Mouse (Mus musculus): ENCODE measurements around the gene H2afx. TPM values are rescaled to one million over a fixed set of nuclear protein-coding genes. Genes with fewer than 3 reads are reported as not detected.
"Not testable (repeated sequence)": the region's sequence is repeated elsewhere in the genome, so short reads cannot be mapped to it uniquely, and the experiment has no call there.

H2afx gene
- polyA plus RNA-seq, 1 experiment from 2014 or later: 419 TPM

GRCm38 (mm10) chr9:44318826-44319095 lies 15.7 kb upstream of the H2afx start:
- Histone ChIP-seq H3K9me3 (ENCODE audit: low read depth, low read length) (no peaks in the 10 kb centered on the region), H3K27me3 (ENCODE audit: insufficient read depth, low read length) (no peaks in the 10 kb centered on the region), H3K9ac (peak overlapping the region; percentile 73), H3K27ac (ENCODE audit: low read depth) (no peak overlapping the region), H3K36me3 (ENCODE audit: insufficient read depth) (peaks cover 26% of the 10 kb centered on the region), H3K4me3 (ENCODE audit: low read depth, low read length) (peak overlapping the region; percentile 84), H3K4me1 (ENCODE audit: insufficient read depth) (peaks cover 14% of the 10 kb centered on the region), H3K4me2 (peak overlapping the region; percentile 91)
- WGBS: 38% methylated on average over 3 of the region's 3 CpGs
- DNase-seq: no peak
- no peak for ATAC-seq (ENCODE audit: insufficient read depth)
- no peak for TF ChIP-seq CTCF (IDR thresholded peaks at IDR 0.05; ENCODE audit: low read depth)

GRCm38 (mm10) chr9:44319105-44319886 lies 15.2 kb upstream of the H2afx start:
- Histone ChIP-seq H3K4me3 (ENCODE audit: low read depth, low read length) (peak overlapping the region; percentile 84), H3K4me2 (peak overlapping the region; percentile 91), H3K4me1 (ENCODE audit: insufficient read depth) (peaks cover 14% of the 10 kb centered on the region), H3K27me3 (ENCODE audit: insufficient read depth, low read length) (no peaks in the 10 kb centered on the region), H3K9me3 (ENCODE audit: low read depth, low read length) (no peaks in the 10 kb centered on the region), H3K27ac (ENCODE audit: low read depth) (peak overlapping the region; percentile 28; the same call in 1 of the 2 replicates), H3K9ac (peak overlapping the region; percentile 73), H3K36me3 (ENCODE audit: insufficient read depth) (peaks cover 24% of the 10 kb centered on the region)
- DNase-seq: peak; percentile 19
- 3% methylated on average over 37 of the region's 37 CpGs for WGBS
- no peak for TF ChIP-seq CTCF (IDR thresholded peaks at IDR 0.05; ENCODE audit: low read depth)
- peak; percentile 8; the same call in 1 of the 2 replicates for ATAC-seq (ENCODE audit: insufficient read depth)

GRCm38 (mm10) chr9:44319887-44320798 lies 14.4 kb upstream of the H2afx start, which contains the start of gene C2cd2l:
C2cd2l (minus strand) TSS chr9:44320285.
- Histone ChIP-seq H3K9me3 (ENCODE audit: low read depth, low read length) (no peaks in the 10 kb centered on the region), H3K36me3 (ENCODE audit: insufficient read depth) (peaks cover 15% of the 10 kb centered on the region), H3K4me1 (ENCODE audit: insufficient read depth) (peaks cover 14% of the 10 kb centered on the region), H3K4me3 (ENCODE audit: low read depth, low read length) (peak within 1 kb of the TSS; percentile 84), H3K9ac (peak within 1 kb of the TSS; percentile 73), H3K4me2 (peak within 1 kb of the TSS; percentile 91), H3K27me3 (ENCODE audit: insufficient read depth, low read length) (no peaks in the 10 kb centered on the region), H3K27ac (ENCODE audit: low read depth) (peak within 1 kb of the TSS; percentile 64; the same call in 1 of the 2 replicates)
- under 1% methylated on average over 62 of the region's 67 CpGs for WGBS
- no peak for TF ChIP-seq CTCF (IDR thresholded peaks at IDR 0.05; ENCODE audit: low read depth)
- ATAC-seq (ENCODE audit: insufficient read depth): peak; percentile 98
- DNase-seq: peak; percentile 98

- Histone ChIP-seq H3K27me3 (ENCODE audit: insufficient read depth, low read length) (no peaks in the 10 kb centered on the region), H3K4me1 (ENCODE audit: insufficient read depth) (peaks cover 14% of the 10 kb centered on the region), H3K9ac (peak overlapping the region; percentile 48), H3K27ac (ENCODE audit: low read depth) (peak overlapping the region; percentile 64; the same call in 1 of the 2 replicates), H3K36me3 (ENCODE audit: insufficient read depth) (peaks cover 9% of the 10 kb centered on the region; the same call in 1 of the 2 replicates), H3K4me2 (peak overlapping the region; percentile 91), H3K4me3 (ENCODE audit: low read depth, low read length) (peak overlapping the region; percentile 84), H3K9me3 (ENCODE audit: low read depth, low read length) (no peaks in the 10 kb centered on the region)
- DNase-seq (no peak), ATAC-seq (ENCODE audit: insufficient read depth) (peak; percentile 13)
- WGBS: 18% methylated on average over 6 of the region's 6 CpGs
- TF ChIP-seq CTCF (IDR thresholded peaks at IDR 0.05; ENCODE audit: low read depth): no peak
Measured at GRCm38 (mm10) chr9:44320799-44321133, 13.7 kb upstream of the H2afx start.

- H3K9me3 ChIP-seq (ENCODE audit: low read depth, low read length); H3K27ac ChIP-seq (ENCODE audit: low read depth); H3K4me3 ChIP-seq (ENCODE audit: low read depth, low read length); H3K27me3 ChIP-seq (ENCODE audit: insufficient read depth, low read length); DNase-seq; H3K36me3 ChIP-seq (ENCODE audit: insufficient read depth); ATAC-seq (ENCODE audit: insufficient read depth); H3K9ac ChIP-seq; H3K4me2 ChIP-seq: not testable (repeated sequence)
- peaks cover 12% of the 10 kb centered on the region for H3K4me1 ChIP-seq (ENCODE audit: insufficient read depth)
- TF ChIP-seq CTCF (IDR thresholded peaks at IDR 0.05; ENCODE audit: low read depth): 0 out of 2 replicates have a peak, but pooled peaks have one; percentile 5
- WGBS: 67% methylated on average over 4 of the region's 4 CpGs
Measured at GRCm38 (mm10) chr9:44323656-44324055, 10.8 kb upstream of the H2afx start.

GRCm38 (mm10) chr9:44324147-44324546 lies 10.3 kb upstream of the H2afx start:
- no peak overlapping the region for H3K4me3 ChIP-seq (ENCODE audit: low read depth, low read length)
- ATAC-seq (ENCODE audit: insufficient read depth) (no peak), DNase-seq (no peak)
- no peak overlapping the region for H3K27ac ChIP-seq (ENCODE audit: low read depth)
- H3K36me3 ChIP-seq (ENCODE audit: insufficient read depth): peaks cover 8% of the 10 kb centered on the region
- H3K4me1 ChIP-seq (ENCODE audit: insufficient read depth): peaks cover 7% of the 10 kb centered on the region
- H3K9ac ChIP-seq: no peak overlapping the region
- no peak for TF ChIP-seq CTCF (IDR thresholded peaks at IDR 0.05; ENCODE audit: low read depth)
- H3K4me2 ChIP-seq: no peak overlapping the region
- WGBS: 78% methylated on average over 6 of the region's 6 CpGs
- no peaks in the 10 kb centered on the region for H3K27me3 ChIP-seq (ENCODE audit: insufficient read depth, low read length)
- no peaks in the 10 kb centered on the region for H3K9me3 ChIP-seq (ENCODE audit: low read depth, low read length)

- Histone ChIP-seq H3K9ac (peak overlapping the region; percentile 87; the same call in 1 of the 2 replicates), H3K4me2 (peak overlapping the region; percentile 82), H3K36me3 (ENCODE audit: insufficient read depth) (peaks cover 15% of the 10 kb centered on the region), H3K27ac (ENCODE audit: low read depth) (peak overlapping the region; percentile 96), H3K4me3 (ENCODE audit: low read depth, low read length) (peak overlapping the region; percentile 80)
- not testable (repeated sequence) for H3K9me3 ChIP-seq (ENCODE audit: low read depth, low read length); ATAC-seq (ENCODE audit: insufficient read depth); H3K4me1 ChIP-seq (ENCODE audit: insufficient read depth); H3K27me3 ChIP-seq (ENCODE audit: insufficient read depth, low read length); DNase-seq
- WGBS: 62% methylated on average over 5 of the region's 8 CpGs
Measured at GRCm38 (mm10) chr9:44325032-44325767, 9.3 kb upstream of the H2afx start.
